Mouse (Mus musculus) liver, adult 2 months (tissue): ENCODE data around the gene Gnat1. TPM values are rescaled to one million over a fixed set of nuclear protein-coding genes. Genes with fewer than 3 reads are reported as not detected.

Experiments
- DNase-seq: peaks from one replicate; pipeline ENCODE4 v3.0.0-alpha.2; 2011; ENCODE audit warnings: low read depth, low spot score; ENCODE audit errors: extremely low read depth
- H3K27ac ChIP-seq: fragments of 200-500 bp; replicated peaks from 2 replicates; pipeline ENCODE4 v1.5.1; 2012; ENCODE audit warnings: low read depth, mild to moderate bottlenecking, control low read depth, inconsistent platforms, low read length; ENCODE audit not compliant: insufficient read depth
- H3K27me3 ChIP-seq: fragments of 200-500 bp; 2 replicates; pipeline ENCODE4 v1.6.1; 2012; ENCODE audit warnings: mild to moderate bottlenecking, moderate library complexity, low read length, inconsistent platforms; ENCODE audit not compliant: control insufficient read depth, insufficient read depth
- H3K36me3 ChIP-seq: fragments of 200-500 bp; 2 replicates; pipeline ENCODE4 v1.6.1; 2012; ENCODE audit warnings: low read length, inconsistent platforms; ENCODE audit not compliant: control insufficient read depth, insufficient read depth
- H3K4me1 ChIP-seq: fragments of 200-500 bp; 2 replicates; pipeline ENCODE4 v1.6.1; 2011; ENCODE audit warnings: low read length; ENCODE audit not compliant: control insufficient read depth, insufficient read depth
- H3K4me3 ChIP-seq: fragments of 200-500 bp; 2 replicates; pipeline ENCODE4 v1.5.1; 2011; ENCODE audit warnings: low read depth, mild to moderate bottlenecking, control low read depth, low read length, moderate library complexity; ENCODE audit not compliant: insufficient read depth
- H3K79me2 ChIP-seq: fragments of 200-500 bp; 2 replicates; pipeline ENCODE4 v1.6.1; 2012; ENCODE audit warnings: inconsistent platforms, mild to moderate bottlenecking, low read length, moderate library complexity; ENCODE audit not compliant: control insufficient read depth, insufficient read depth
- H3K9ac ChIP-seq: fragments of 200-500 bp; 2 replicates; pipeline ENCODE4 v1.6.1; 2012; ENCODE audit warnings: low read depth, mild to moderate bottlenecking, control low read depth, inconsistent platforms, low read length
- CTCF ChIP-seq: fragments of 200-500 bp; IDR thresholded peaks from 2 replicates; pipeline ENCODE4 v1.5.1; 2011; ENCODE audit warnings: low read depth, low read length, control low read depth
- POLR2A ChIP-seq: fragments of 200-500 bp; IDR thresholded peaks from 2 replicates; pipeline ENCODE4 v1.6.1; 2011; ENCODE audit warnings: low read length, control low read depth; ENCODE audit not compliant: insufficient read depth; ENCODE audit errors: extremely low read depth
- WGBS: fragments of 180-500 bp; shearing (Covaris S2); methylation state at CpG from one replicate; pipeline ENCODE4 v1.1.7; 2018; 5-methylcytosine and 5-hydroxymethylcytosine counted together
- polyA plus RNA-seq: library from polyadenylated mRNA; depleted of rRNA; stranded (reverse); fragments of >200 nt; gene quantifications from 2 replicates; pipeline ENCODE4 v1.2.3, GENCODE M21; 2012; rRNA removed
- total RNA-seq: library from RNA; depleted of rRNA; stranded (reverse); fragments of >200 nt; gene quantifications from 2 replicates; pipeline ENCODE4 v1.2.3, GENCODE M21; 2014; rRNA removed

Gnat1 gene
- total and polyA plus RNA-seq, 2 experiments, result 3.2 to 7.1 TPM

DNA sequence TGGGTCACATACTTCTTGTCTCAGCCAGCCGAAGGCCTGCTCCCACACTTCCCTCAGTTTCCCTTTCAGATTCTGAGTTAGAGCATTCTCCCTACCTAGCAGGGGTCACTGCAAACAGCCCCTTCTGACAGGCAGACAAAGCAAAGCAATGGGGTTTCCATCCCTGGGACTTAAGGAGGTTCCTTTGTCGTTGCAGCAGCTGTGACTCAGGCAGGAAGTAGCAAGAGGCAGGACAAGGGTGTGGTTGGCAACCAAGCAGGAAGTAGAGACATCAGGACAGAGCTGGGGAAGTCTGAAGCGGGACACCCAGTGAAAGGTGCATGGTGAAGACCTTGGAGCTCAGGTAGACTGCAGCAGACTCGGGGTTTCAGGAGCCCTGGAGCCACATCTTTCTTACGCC, 55.0 kb downstream of the Gnat1 start:
- Histone ChIP-seq H3K27ac (peak overlapping the region; percentile 44), H3K4me1 (peaks cover 16% of the 10 kb centered on the region), H3K4me3 (no peak overlapping the region), H3K27me3 (no peaks in the 10 kb centered on the region), H3K36me3 (no peaks in the 10 kb centered on the region), H3K79me2 (peaks cover 49% of the 10 kb centered on the region), H3K9ac (0 out of 2 replicates have a peak overlapping the region, but pooled peaks have one; percentile 9)
- 75% methylated on average over 5 of the region's 5 CpGs for WGBS
- DNase-seq, result no peak
- TF ChIP-seq CTCF (no peak), POLR2A (no peak)

Other genes starting within 250 kb of the Gnat1 start
- gene Tmem115, start 145.8 kb downstream of the Gnat1 start, total RNA-seq, result 10.9 and 14.0 TPM in 2 replicates
- 40.2 and 47.3 TPM in 2 replicates for gene Tmem115, start 145.8 kb downstream of the Gnat1 start, polyA plus RNA-seq
- gene Cyb561d2, start 137.5 kb downstream of the Gnat1 start, total RNA-seq, result 11.0 and 11.9 TPM in 2 replicates
- gene Cyb561d2, start 137.5 kb downstream of the Gnat1 start, polyA plus RNA-seq, result 31.0 and 33.7 TPM in 2 replicates
- gene Nprl2, start 137.5 kb downstream of the Gnat1 start, total RNA-seq, result 18.5 and 21.7 TPM in 2 replicates
- 24.8 and 26.8 TPM in 2 replicates for gene Nprl2, start 137.5 kb downstream of the Gnat1 start, polyA plus RNA-seq
- gene Zmynd10, start 132.4 kb downstream of the Gnat1 start, total RNA-seq, result 0.27 and 0.28 TPM in 2 replicates
- 0.10 and 0.20 TPM in 2 replicates for gene Zmynd10, start 132.4 kb downstream of the Gnat1 start, polyA plus RNA-seq
- gene Rassf1, start 128.2 kb downstream of the Gnat1 start, total RNA-seq, result 6.0 and 6.6 TPM in 2 replicates
- 5.0 and 7.0 TPM in 2 replicates for gene Rassf1, start 128.2 kb downstream of the Gnat1 start, polyA plus RNA-seq
- gene Tusc2, start 116.5 kb downstream of the Gnat1 start, total RNA-seq, result 22.6 and 27.4 TPM in 2 replicates
- gene Tusc2, start 116.5 kb downstream of the Gnat1 start, polyA plus RNA-seq, result 52.8 and 58.1 TPM in 2 replicates
- gene Hyal2, start 111.8 kb downstream of the Gnat1 start, total RNA-seq, result 38.4 and 49.0 TPM in 2 replicates
- gene Hyal2, start 111.8 kb downstream of the Gnat1 start, polyA plus RNA-seq, result 64.1 and 66.3 TPM in 2 replicates
- 33.2 TPM in 2 replicates for gene Hyal1, start 102.8 kb downstream of the Gnat1 start, total RNA-seq
- 35.1 and 43.4 TPM in 2 replicates for gene Hyal1, start 102.8 kb downstream of the Gnat1 start, polyA plus RNA-seq
- 12.3 and 12.8 TPM in 2 replicates for gene Naa80, start 100.8 kb downstream of the Gnat1 start, total RNA-seq
- gene Naa80, start 100.8 kb downstream of the Gnat1 start, polyA plus RNA-seq, result 88.5 and 130 TPM in 2 replicates
- 0.13 and 0.18 TPM in 2 replicates for gene Hyal3, start 98.9 kb downstream of the Gnat1 start, total RNA-seq
- gene Hyal3, start 98.9 kb downstream of the Gnat1 start, polyA plus RNA-seq, result 0.29 and 0.54 TPM in 2 replicates
- 21.5 and 32.2 TPM in 2 replicates for gene Ifrd2, start 92.1 kb downstream of the Gnat1 start, total RNA-seq
- gene Ifrd2, start 92.1 kb downstream of the Gnat1 start, polyA plus RNA-seq, result 54.6 and 56.2 TPM in 2 replicates
- gene Sema3b, start 70.5 kb downstream of the Gnat1 start, total RNA-seq, result 0.13 and 0.37 TPM in 2 replicates
- 0.68 and 0.83 TPM in 2 replicates for gene Sema3b, start 70.5 kb downstream of the Gnat1 start, polyA plus RNA-seq
- gene Gnai2, start 44.3 kb downstream of the Gnat1 start, total RNA-seq, result 31.6 and 44.8 TPM in 2 replicates
- gene Gnai2, start 44.3 kb downstream of the Gnat1 start, polyA plus RNA-seq, result 117 and 122 TPM in 2 replicates
- 982 and 1,378 TPM in 2 replicates for gene Slc38a3, start 10.2 kb downstream of the Gnat1 start, total RNA-seq
- gene Slc38a3, start 10.2 kb downstream of the Gnat1 start, polyA plus RNA-seq, result 3,567 and 4,585 TPM in 2 replicates
- gene Sema3f, start 30.8 kb upstream of the Gnat1 start, total RNA-seq, result 3.5 and 4.6 TPM in 2 replicates
- gene Sema3f, start 30.8 kb upstream of the Gnat1 start, polyA plus RNA-seq, result 6.7 and 8.9 TPM in 2 replicates
- gene Rbm5, start 91.3 kb upstream of the Gnat1 start, total RNA-seq, result 46.2 and 48.3 TPM in 2 replicates
- gene Rbm5, start 91.3 kb upstream of the Gnat1 start, polyA plus RNA-seq, result 18.1 and 31.3 TPM in 2 replicates
- gene Rbm6, start 193.5 kb upstream of the Gnat1 start, total RNA-seq, result 31.8 and 34.4 TPM in 2 replicates
- 8.3 and 9.9 TPM in 2 replicates for gene Rbm6, start 193.5 kb upstream of the Gnat1 start, polyA plus RNA-seq
- 9.2 and 12.4 TPM in 2 replicates for gene Mon1a, start 208.4 kb upstream of the Gnat1 start, total RNA-seq
- gene Mon1a, start 208.4 kb upstream of the Gnat1 start, polyA plus RNA-seq, result 29.2 and 29.6 TPM in 2 replicates
- 0.18 and 0.27 TPM in 2 replicates for gene Mst1r, start 227.2 kb upstream of the Gnat1 start, total RNA-seq
- gene Mst1r, start 227.2 kb upstream of the Gnat1 start, polyA plus RNA-seq, result 0.70 and 1.2 TPM in 2 replicates
- not detected in 2 replicates for gene Actl11, start 248.8 kb upstream of the Gnat1 start, total RNA-seq
- gene Actl11, start 248.8 kb upstream of the Gnat1 start, polyA plus RNA-seq, result not detected in 2 replicates